Mouse (Mus musculus) small intestine, adult 2 months (tissue): ENCODE measurements around the gene Mst1r. TPM values are rescaled to one million over a fixed set of nuclear protein-coding genes. Genes with fewer than 3 reads are reported as not detected.

ENCODE experiments used
- H3K27ac ChIP-seq: fragments of 200-500 bp; 2 replicates; pipeline ENCODE4 v1.5.1; 2012; ENCODE audit warnings: low read depth, low read length, control low read depth, inconsistent platforms; ENCODE audit not compliant: insufficient read depth
- H3K27me3 ChIP-seq: fragments of 200-500 bp; 2 replicates; pipeline ENCODE4 v1.6.1; 2012; ENCODE audit warnings: mild to moderate bottlenecking, moderate library complexity, low read length, inconsistent platforms; ENCODE audit not compliant: control insufficient read depth, insufficient read depth
- H3K36me3 ChIP-seq: fragments of 200-500 bp; 2 replicates; pipeline ENCODE4 v1.6.1; 2012; ENCODE audit warnings: mild to moderate bottlenecking, low read length, control low read depth, inconsistent platforms; ENCODE audit not compliant: control insufficient read depth, insufficient read depth
- H3K4me1 ChIP-seq: fragments of 200-500 bp; 2 replicates; pipeline ENCODE4 v1.6.1; 2012; ENCODE audit warnings: low read length, inconsistent platforms, mixed read lengths; ENCODE audit not compliant: control insufficient read depth, insufficient read depth, insufficient read length
- H3K4me3 ChIP-seq: fragments of 200-500 bp; 2 replicates; pipeline ENCODE4 v1.5.1; 2012; ENCODE audit warnings: low read depth, mild to moderate bottlenecking, control low read depth, inconsistent platforms, low read length, moderate library complexity
- CTCF ChIP-seq: fragments of 200-500 bp; IDR thresholded peaks from 2 replicates; pipeline ENCODE4 v1.5.1; 2012; ENCODE audit warnings: low read depth, mild to moderate bottlenecking, control low read depth, inconsistent platforms, low read length, moderate library complexity, mixed read lengths; ENCODE audit not compliant: insufficient replicate concordance, insufficient read length; ENCODE audit errors: extremely low read depth
- POLR2A ChIP-seq: fragments of 200-500 bp; IDR thresholded peaks from 2 replicates; pipeline ENCODE4 v1.6.1; 2012; ENCODE audit warnings: low read depth, mild to moderate bottlenecking, control low read depth, inconsistent platforms, low read length, moderate library complexity
- WGBS: fragments of 180-500 bp; shearing (Covaris S2); methylation state at CpG from one replicate; pipeline ENCODE4 v1.1.7; 2018; 5-methylcytosine and 5-hydroxymethylcytosine counted together
- polyA plus RNA-seq: library from polyadenylated mRNA; depleted of rRNA; stranded (reverse); fragments of >200 nt; gene quantifications from 2 replicates; pipeline ENCODE4 v1.2.3, GENCODE M21; 2012

Mst1r gene
- polyA plus RNA-seq, 1 experiment, result 94.7 TPM

DNA sequence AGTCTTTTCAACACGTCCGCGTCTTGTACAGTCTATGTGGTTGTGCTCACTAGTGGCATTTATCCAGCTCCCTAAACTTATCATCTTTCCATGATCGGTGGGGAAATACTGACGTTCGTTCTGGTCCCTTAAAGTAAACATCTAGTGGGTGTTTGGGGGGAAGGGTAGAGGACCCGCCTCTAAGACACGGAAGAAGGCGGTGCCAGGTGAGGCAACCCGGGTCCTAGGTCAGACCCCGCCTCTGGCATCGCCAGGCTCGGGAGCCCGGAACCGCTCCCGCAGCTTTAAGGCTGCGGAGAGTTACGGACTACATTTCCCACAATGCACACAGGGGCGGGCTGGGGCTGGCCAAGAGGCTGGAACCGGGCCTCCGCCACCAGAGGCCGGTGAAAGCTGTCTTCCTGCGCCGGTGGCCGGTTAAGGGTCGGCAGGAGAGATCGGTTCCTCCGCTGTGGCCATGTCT is 18.8 kb upstream of the Mst1r start, which contains the start of gene Mon1a:
Gene Mon1a, plus strand, starts transcription at position 348 of the 463 bp plus-strand sequence.
- peak within 1 kb of the TSS; percentile 99 for H3K27ac ChIP-seq
- peaks cover 11% of the 10 kb centered on the region; the same call in 1 of the 2 replicates for H3K4me1 ChIP-seq
- peak within 1 kb of the TSS; percentile 79 for H3K4me3 ChIP-seq
- H3K27me3 ChIP-seq, result no peaks in the 10 kb centered on the region
- H3K36me3 ChIP-seq, result peaks cover 1% of the 10 kb centered on the region; the same call in 1 of the 2 replicates
- TF ChIP-seq POLR2A (peak; percentile 88; the same call in 1 of the 2 replicates), CTCF (no peak)
- under 1% methylated on average over 28 of the region's 28 CpGs for WGBS

DNA sequence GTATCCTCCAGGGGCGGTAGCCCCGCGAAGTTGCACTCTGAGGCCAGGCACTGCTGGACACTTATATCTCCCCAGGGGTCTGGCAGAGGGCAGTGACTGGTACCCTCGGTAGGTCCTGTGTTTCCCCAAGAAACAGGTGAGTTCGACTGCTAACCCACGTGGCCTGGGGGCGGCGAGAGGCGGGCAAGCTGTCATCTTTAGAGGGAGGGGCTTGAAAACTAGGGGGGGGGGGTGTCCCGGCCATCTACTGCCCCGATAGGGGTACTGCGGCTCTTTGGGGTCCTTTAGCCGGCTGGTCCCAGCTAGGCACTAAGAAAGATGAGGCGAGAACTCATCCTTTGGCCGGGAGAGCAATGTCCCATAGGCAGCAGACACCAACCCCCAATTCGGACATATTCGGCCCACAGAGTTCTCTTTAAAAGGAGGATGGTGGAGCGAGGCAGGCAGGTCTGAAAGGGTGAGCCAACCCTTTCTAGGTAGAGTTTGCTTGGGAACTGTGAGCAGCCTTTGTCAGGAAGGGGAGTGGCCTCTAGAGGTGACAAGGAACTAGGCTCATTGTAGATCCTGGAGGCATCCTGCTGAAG is 18.3 kb upstream of the Mst1r start:
- Histone ChIP-seq H3K4me3 (peak overlapping the region; percentile 79), H3K36me3 (peaks cover 2% of the 10 kb centered on the region; the same call in 1 of the 2 replicates), H3K27me3 (no peaks in the 10 kb centered on the region), H3K4me1 (peaks cover 11% of the 10 kb centered on the region; the same call in 1 of the 2 replicates), H3K27ac (peak overlapping the region; percentile 83)
- TF ChIP-seq POLR2A, result peak; percentile 41; the same call in 1 of the 2 replicates
- TF ChIP-seq CTCF, result no peak
- under 1% methylated on average over 18 of the region's 18 CpGs for WGBS

DNA sequence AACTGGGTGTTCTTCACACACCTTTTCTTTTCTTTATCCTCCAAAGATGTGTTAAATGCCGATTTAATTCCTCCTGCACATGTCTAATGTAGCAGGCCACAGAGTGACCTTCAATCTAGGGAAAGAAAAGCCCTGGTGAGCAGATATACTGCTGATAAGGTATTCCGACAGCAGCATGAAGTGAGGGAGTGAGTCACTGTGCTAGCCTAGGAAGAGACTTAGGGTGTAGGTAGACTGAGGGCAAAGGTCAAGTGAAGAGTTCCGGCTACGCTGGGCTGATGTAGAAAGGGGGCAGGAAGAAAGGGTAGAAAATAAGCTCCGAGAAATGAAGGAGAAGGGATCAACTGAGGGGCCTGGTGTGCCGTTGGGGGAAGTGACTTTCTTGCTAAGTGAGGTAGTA is 16.4 kb upstream of the Mst1r start:
- Histone ChIP-seq H3K27ac (peak overlapping the region; percentile 99), H3K36me3 (peaks cover 3% of the 10 kb centered on the region; the same call in 1 of the 2 replicates), H3K27me3 (no peaks in the 10 kb centered on the region), H3K4me1 (peaks cover 11% of the 10 kb centered on the region; the same call in 1 of the 2 replicates), H3K4me3 (peak overlapping the region; percentile 51)
- no peak for TF ChIP-seq POLR2A
- TF ChIP-seq CTCF, result no peak
- WGBS, result 24% methylated on average over 6 of the region's 6 CpGs

DNA sequence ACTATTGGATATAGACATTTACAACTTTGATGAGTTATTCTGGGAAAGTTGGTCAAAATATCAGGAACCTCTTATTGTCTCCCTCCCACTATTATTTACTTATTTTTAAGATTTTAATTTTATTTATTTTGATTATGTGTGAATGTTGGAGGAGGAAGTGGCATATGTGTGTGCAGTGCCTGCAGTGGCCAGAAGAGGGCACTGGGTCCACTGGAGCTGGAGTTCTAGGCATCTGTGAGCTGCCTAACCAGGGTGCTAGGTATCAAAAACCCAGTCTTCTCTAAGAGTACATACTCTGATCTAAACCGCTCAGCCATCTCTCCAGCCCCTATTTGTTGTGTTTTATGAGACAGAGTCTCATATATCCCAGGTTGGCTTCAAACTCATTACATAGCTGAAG is 15.7 kb upstream of the Mst1r start:
- TF ChIP-seq POLR2A, result no peak
- TF ChIP-seq CTCF, result peak; percentile 57; the same call in 1 of the 2 replicates
- peaks cover 11% of the 10 kb centered on the region; the same call in 1 of the 2 replicates for H3K4me1 ChIP-seq
- H3K4me3 ChIP-seq, result no peak overlapping the region
- H3K27ac ChIP-seq, result peak overlapping the region; percentile 11; the same call in 1 of the 2 replicates
- whole genome bisulfite sequencing, result 94% methylated on average over 1 of the region's 1 CpGs
- H3K36me3 ChIP-seq, result peaks cover 7% of the 10 kb centered on the region
- H3K27me3 ChIP-seq, result no peaks in the 10 kb centered on the region

DNA sequence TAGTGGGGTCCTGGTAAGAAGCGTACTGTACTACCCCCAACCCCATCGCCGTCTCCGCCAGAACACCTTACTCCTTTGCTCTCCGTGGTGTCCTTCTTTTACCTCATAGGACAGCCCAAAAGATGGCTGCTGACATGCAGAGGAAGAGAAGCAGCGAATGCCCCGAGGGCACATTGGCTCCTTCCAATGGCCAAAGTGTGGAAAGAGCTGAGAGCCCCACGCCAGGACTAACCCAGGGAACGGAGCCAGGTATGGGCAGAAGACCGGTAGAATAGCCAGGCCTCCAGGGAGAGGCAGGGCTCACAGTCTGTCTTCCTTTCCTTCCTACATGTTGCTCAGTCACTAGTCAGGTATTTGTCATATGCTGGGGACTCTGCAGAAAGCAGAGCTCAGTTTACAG is 8.1 kb upstream of the Mst1r start:
- peaks cover 58% of the 10 kb centered on the region for H3K36me3 ChIP-seq
- H3K27ac ChIP-seq, result no peak overlapping the region
- H3K4me3 ChIP-seq, result no peak overlapping the region
- H3K4me1 ChIP-seq, result peaks cover 10% of the 10 kb centered on the region
- H3K27me3 ChIP-seq, result no peaks in the 10 kb centered on the region
- 94% methylated on average over 10 of the region's 10 CpGs for WGBS
- TF ChIP-seq POLR2A, result no peak

DNA sequence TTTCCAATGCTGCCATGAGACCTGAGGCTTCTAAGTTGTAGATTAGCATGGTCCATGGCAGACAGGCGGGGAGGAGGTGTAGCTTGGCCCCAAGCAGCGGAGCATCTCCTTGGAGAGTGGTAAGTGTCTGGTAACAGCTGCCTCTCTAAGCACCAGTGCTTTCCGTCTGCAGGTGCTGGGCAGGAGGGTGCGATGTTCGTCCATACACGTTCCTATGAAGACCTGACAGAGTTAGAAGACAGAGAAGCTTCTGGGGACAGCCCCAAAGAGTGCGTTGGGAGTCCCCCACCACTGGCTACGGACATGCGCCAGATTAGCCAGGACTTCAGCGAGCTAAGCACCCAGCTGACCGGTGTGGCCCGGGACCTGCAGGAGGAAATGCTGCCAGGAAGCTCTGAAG is 6.8 kb upstream of the Mst1r start:
- Histone ChIP-seq H3K36me3 (peaks cover 58% of the 10 kb centered on the region), H3K27me3 (no peaks in the 10 kb centered on the region), H3K4me1 (peaks cover 10% of the 10 kb centered on the region), H3K4me3 (no peak overlapping the region), H3K27ac (no peak overlapping the region)
- TF ChIP-seq POLR2A, result no peak
- TF ChIP-seq CTCF, result no peak
- 85% methylated on average over 12 of the region's 12 CpGs for WGBS

DNA sequence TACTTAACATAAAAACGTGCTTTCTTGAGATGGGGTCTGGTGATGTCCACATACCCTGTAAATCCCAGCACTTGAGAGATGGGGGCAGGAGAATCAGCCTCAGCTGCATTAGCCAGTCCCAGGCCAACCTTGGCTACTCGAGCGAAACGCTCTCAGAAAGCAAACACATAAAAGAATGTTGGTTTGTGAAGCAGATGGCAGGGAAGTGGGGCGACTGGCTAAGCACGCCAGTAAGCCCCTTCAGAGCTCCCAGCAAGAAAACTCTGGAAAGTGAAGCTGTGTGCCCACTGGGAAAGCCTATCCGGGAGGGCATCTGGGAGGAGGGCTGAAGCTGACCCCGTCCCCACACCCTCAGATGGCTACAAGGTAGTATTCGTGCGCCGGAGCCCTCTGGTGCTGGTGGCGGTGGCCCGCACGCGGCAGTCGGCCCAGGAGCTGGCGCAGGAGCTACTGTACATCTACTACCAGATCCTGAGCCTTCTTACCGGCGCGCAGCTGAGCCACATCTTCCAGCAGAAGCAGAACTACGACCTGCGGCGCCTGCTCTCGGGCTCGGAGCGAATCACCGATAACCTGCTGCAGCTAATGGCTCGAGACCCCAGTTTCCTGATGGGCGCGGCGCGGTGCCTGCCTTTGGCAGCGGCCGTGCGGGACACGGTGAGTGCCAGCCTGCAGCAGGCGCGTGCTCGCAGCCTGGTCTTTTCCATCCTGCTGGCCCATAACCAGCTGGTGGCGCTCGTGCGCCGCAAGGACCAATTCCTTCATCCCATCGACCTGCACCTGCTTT is 5.6 kb upstream of the Mst1r start:
- Histone ChIP-seq H3K36me3 (peaks cover 54% of the 10 kb centered on the region), H3K4me1 (peaks cover 13% of the 10 kb centered on the region), H3K4me3 (peak overlapping the region; percentile 28), H3K27ac (no peak overlapping the region), H3K27me3 (no peaks in the 10 kb centered on the region)
- TF ChIP-seq POLR2A (no peak), CTCF (peak; percentile 71)
- WGBS, result 34% methylated on average over 44 of the region's 44 CpGs
